Mouse (Mus musculus): Measurements from ENCODE around the gene Qars. TPM values are rescaled to one million over a fixed set of nuclear protein-coding genes. Genes with fewer than 3 reads are reported as not detected.

Qars gene
- 100 to 1,000 TPM; 128 to 134 TPM for total RNA-seq (2023)

GRCm38 (mm10) chr9:108507619-108508434 lies at the start of gene Qars:
Gene Qars (plus strand): TSS chr9:108507706.

GRCm38 (mm10) chr9:108460319-108461178 lies 47.0 kb upstream of the Qars start, which contains the start of gene Ccdc71:
Gene Ccdc71 (plus strand): TSS chr9:108460527.

GRCm38 (mm10) chr9:108461181-108461631 lies 46.3 kb upstream of the Qars start, which contains the start of gene Klhdc8b:
Gene Klhdc8b (minus strand): TSS chr9:108461581.

GRCm38 (mm10) chr9:108479721-108480351 lies 27.7 kb upstream of the Qars start, which contains the start of gene Lamb2:
Gene Lamb2 (plus strand): TSS chr9:108479736.

GRCm38 (mm10) chr9:108490559-108491285 lies 16.8 kb upstream of the Qars start, which contains the start of gene Usp19:
Gene Usp19 (plus strand): TSS chr9:108490602.

GRCm38 (mm10) chr9:108516380-108517251 lies 9.1 kb downstream of the Qars start, which contains the start of gene Qrich1:
Gene Qrich1 (plus strand): TSS chr9:108516806.

GRCm38 (mm10) chr9:108560227-108560841 lies 52.8 kb downstream of the Qars start, which contains the start of gene Impdh2:
Gene Impdh2 (plus strand): TSS chr9:108560286.

Other genes with a start within 250 kb of the Qars start
- gene Dag1, start 243.7 kb upstream of the Qars start, total RNA-seq (2023), result 1 to 10 TPM; 5.1 to 7.2 TPM
- 1 to 10 TPM; 1.0 to 1.2 TPM for gene Nicn1, start 217.3 kb upstream of the Qars start, total RNA-seq (2023)
- gene Amt, start 210.9 kb upstream of the Qars start, total RNA-seq (2023), result not detected
- gene Rhoa, start 201.6 kb upstream of the Qars start, total RNA-seq (2023), result 100 to 1,000 TPM; 423 to 451 TPM
- gene Tcta, start 201.5 kb upstream of the Qars start, total RNA-seq (2023), result 10 to 100 TPM; 11.6 to 14.1 TPM
- gene Gpx1, start 168.8 kb upstream of the Qars start, total RNA-seq (2023), result 1,000 to 10,000 TPM; 1,293 to 1,411 TPM
- 100 to 1,000 TPM; 136 to 144 TPM for gene Usp4, start 159.9 kb upstream of the Qars start, total RNA-seq (2023)
- 1 to 10 TPM in 1 of 2 experiments, under 1 TPM in 1; 0.98 to 1.5 TPM for gene 1700102P08Rik, start 114.9 kb upstream of the Qars start, total RNA-seq (2023)
- gene Ccdc36, start 79.2 kb upstream of the Qars start, total RNA-seq (2023), result under 1 TPM in 1 of 2 experiments, not detected in 1; 0.18 TPM
- gene BC048562, start 71.2 kb upstream of the Qars start, total RNA-seq (2023), result not detected
- gene Ccdc71, start 47.2 kb upstream of the Qars start, total RNA-seq (2023), result 10 to 100 TPM; 13.1 to 17.5 TPM
- 1 to 10 TPM in 1 of 2 experiments, under 1 TPM in 1; 0.87 to 2.2 TPM for gene Klhdc8b, start 46.1 kb upstream of the Qars start, total RNA-seq (2023)
- gene Lamb2, start 28.0 kb upstream of the Qars start, total RNA-seq (2023), result 1 to 10 TPM in 1 of 2 experiments, under 1 TPM in 1; 0.29 to 1.7 TPM
- 100 to 1,000 TPM; 192 to 195 TPM for gene Usp19, start 17.1 kb upstream of the Qars start, total RNA-seq (2023)
- gene Qrich1, start 9.1 kb downstream of the Qars start, total RNA-seq (2023), result 10 to 100 TPM; 92.7 to 95.2 TPM
- 10 to 100 TPM; 80.5 to 82.7 TPM for gene Impdh2, start 52.6 kb downstream of the Qars start, total RNA-seq (2023)
- gene Ndufaf3, start 59.7 kb downstream of the Qars start, total RNA-seq (2023), result 10 to 100 TPM; 16.4 to 23.6 TPM
- 10 to 100 TPM; 22.1 to 24.5 TPM for gene Dalrd3, start 62.2 kb downstream of the Qars start, total RNA-seq (2023)
- gene Wdr6, start 71.0 kb downstream of the Qars start, total RNA-seq (2023), result 1 to 10 TPM; 5.1 to 5.3 TPM
- gene P4htm, start 90.0 kb downstream of the Qars start, total RNA-seq (2023), result under 1 TPM; 0.31 to 0.73 TPM
- gene Arih2, start 141.7 kb downstream of the Qars start, total RNA-seq (2023), result 100 to 1,000 TPM; 103 to 104 TPM
- 10 to 100 TPM; 24.0 to 25.3 TPM for gene Slc25a20, start 154.4 kb downstream of the Qars start, total RNA-seq (2023)
- 10 to 100 TPM; 12.7 to 16.7 TPM for gene Prkar2a, start 181.6 kb downstream of the Qars start, total RNA-seq (2023)

Measured in neutrophil, adult 59 days (primary cell).